Mouse (Mus musculus) heart, adult 2 months (tissue): ENCODE data around the gene Angptl2. TPM values are rescaled to one million over a fixed set of nuclear protein-coding genes. Genes with fewer than 3 reads are reported as not detected.

Experiments used
- DNase-seq, 2 experiments: peaks; one replicate each; pipeline ENCODE4 v3.0.0; 2021
- H3K27ac ChIP-seq: fragments of 200-600 bp; 2 replicates; pipeline ENCODE4 v1.8.1; 2022
- H3K27me3 ChIP-seq: fragments of 200-500 bp; 2 replicates; pipeline ENCODE4 v1.6.1; 2012; ENCODE audit warnings: mild to moderate bottlenecking, low read length, inconsistent platforms, mixed read lengths; ENCODE audit not compliant: control insufficient read depth, insufficient read depth
- H3K36me3 ChIP-seq: fragments of 200-500 bp; 2 replicates; pipeline ENCODE4 v1.6.1; 2012; ENCODE audit warnings: low read length, inconsistent platforms; ENCODE audit not compliant: control insufficient read depth, insufficient read depth
- H3K4me1 ChIP-seq: fragments of 200-500 bp; 2 replicates; pipeline ENCODE4 v1.6.1; 2011; ENCODE audit warnings: low read length; ENCODE audit not compliant: control insufficient read depth, insufficient read depth
- H3K4me3 ChIP-seq: fragments of 200-600 bp; 2 replicates; pipeline ENCODE4 v1.8.1; 2022
- H3K79me2 ChIP-seq: fragments of 200-500 bp; replicated peaks from 2 replicates; pipeline ENCODE4 v1.6.1; 2012; ENCODE audit warnings: mild to moderate bottlenecking, inconsistent platforms, low read length, moderate library complexity, mixed read lengths; ENCODE audit not compliant: control insufficient read depth, insufficient read depth
- H3K9ac ChIP-seq: fragments of 200-500 bp; 2 replicates; pipeline ENCODE4 v1.6.1; 2012; ENCODE audit warnings: low read depth, mild to moderate bottlenecking, control low read depth, inconsistent platforms, low read length, mixed read lengths
- CTCF ChIP-seq: fragments of 200-600 bp; IDR thresholded peaks from 2 replicates; pipeline ENCODE4 v1.8.1; 2022; ENCODE audit warnings: antibody characterized with exemption, mild to moderate bottlenecking, moderate library complexity
- EP300 ChIP-seq: fragments of 200-500 bp; IDR thresholded peaks from 2 replicates; pipeline ENCODE4 v1.6.1; 2011; ENCODE audit warnings: low read depth, low read length, control low read depth; ENCODE audit not compliant: insufficient read depth
- POLR2A ChIP-seq: fragments of 200-500 bp; IDR thresholded peaks from 2 replicates; pipeline ENCODE4 v1.6.1; 2011; ENCODE audit warnings: mild to moderate bottlenecking, low read depth, low read length, control low read depth; ENCODE audit not compliant: insufficient read depth
- WGBS: fragments of 180-500 bp; shearing (Covaris S2); methylation state at CpG from one replicate; pipeline ENCODE4 v1.1.7; 2018; 5-methylcytosine and 5-hydroxymethylcytosine counted together
- intact Hi-C: fragments of 180-260 bp; cut with DNase I; formaldehyde crosslinking; loops from one replicate; pipeline ENCODE4 v1.15.1; 2025
- polyA plus RNA-seq: library from polyadenylated mRNA; depleted of rRNA; stranded (reverse); fragments of >200 nt; gene quantifications from 2 replicates; pipeline ENCODE4 v1.2.3, GENCODE M21; 2012
- total RNA-seq, 2 experiments: library from RNA; stranded (reverse); gene quantifications; 2 replicates each; pipeline ENCODE4 v1.2.3; 2021

The Angptl2 gene
- total and polyA plus RNA-seq, 3 experiments = 45.3 to 91.4 (median 46.2) TPM

- intact Hi-C loops = no loop called here
- DNase-seq = peak in 1 of 2 experiments; percentile 40
- TF ChIP-seq EP300 (peak; percentile 73), POLR2A (no peak), CTCF (peak; percentile 61)
- H3K27ac ChIP-seq = peak overlapping the region; percentile 5; the same call in 1 of the 2 replicates
- H3K4me3 ChIP-seq = no peak overlapping the region
- no peaks in the 10 kb centered on the region for H3K79me2 ChIP-seq
- no peaks in the 10 kb centered on the region for H3K36me3 ChIP-seq
- H3K4me1 ChIP-seq = peaks cover 14% of the 10 kb centered on the region
- 74% methylated on average over 4 of the region's 4 CpGs for WGBS
- no peak overlapping the region for H3K9ac ChIP-seq
- H3K27me3 ChIP-seq = no peaks in the 10 kb centered on the region
Observed at GRCm38 (mm10) chr2:33234848-33235247, 19.0 kb downstream of the Angptl2 start.

- no peak overlapping the region for H3K4me3 ChIP-seq
- peaks cover 6% of the 10 kb centered on the region for H3K4me1 ChIP-seq
- intact Hi-C loops = no loop called here
- no peak overlapping the region for H3K27ac ChIP-seq
- no peak for DNase-seq
- H3K79me2 ChIP-seq = no peaks in the 10 kb centered on the region
- TF ChIP-seq CTCF (no peak), POLR2A (no peak), EP300 (no peak)
- H3K36me3 ChIP-seq = no peaks in the 10 kb centered on the region
- H3K27me3 ChIP-seq = no peaks in the 10 kb centered on the region
- H3K9ac ChIP-seq = no peak overlapping the region
- WGBS = 82% methylated on average over 6 of the region's 6 CpGs
Observed at GRCm38 (mm10) chr2:33237581-33237980, 21.7 kb downstream of the Angptl2 start.

- Histone ChIP-seq H3K27ac (peak overlapping the region; percentile 38; the same call in 1 of the 2 replicates), H3K4me3 (no peak overlapping the region), H3K4me1 (peaks cover 8% of the 10 kb centered on the region), H3K36me3 (no peaks in the 10 kb centered on the region), H3K79me2 (no peaks in the 10 kb centered on the region), H3K9ac (no peak overlapping the region), H3K27me3 (no peaks in the 10 kb centered on the region)
- TF ChIP-seq CTCF (no peak), POLR2A (no peak), EP300 (no peak)
- DNase-seq = no peak
- WGBS = 65% methylated on average over 6 of the region's 6 CpGs
- intact Hi-C loops = no loop called here
Observed at GRCm38 (mm10) chr2:33244880-33245279, 29.0 kb downstream of the Angptl2 start.

- intact Hi-C loops = no loop called here
- no peak overlapping the region for H3K4me3 ChIP-seq
- peak overlapping the region; percentile 38 for H3K27ac ChIP-seq
Observed at GRCm38 (mm10) chr2:33245350-33245749, 29.5 kb downstream of the Angptl2 start.

GRCm38 (mm10) chr2:33246841-33247240, 31.0 kb downstream of the Angptl2 start:
- intact Hi-C loops = no loop called here
- Histone ChIP-seq H3K27ac (peak overlapping the region; percentile 31; the same call in 1 of the 2 replicates), H3K4me1 (peaks cover 7% of the 10 kb centered on the region), H3K79me2 (no peaks in the 10 kb centered on the region), H3K36me3 (no peaks in the 10 kb centered on the region), H3K9ac (no peak overlapping the region), H3K4me3 (no peak overlapping the region), H3K27me3 (no peaks in the 10 kb centered on the region)
- 56% methylated on average over 5 of the region's 5 CpGs for WGBS
- no peak for DNase-seq
- TF ChIP-seq POLR2A (no peak), EP300 (no peak), CTCF (no peak)

More at GRCm38 (mm10) chr2:33245350-33245749, 29.5 kb downstream of the Angptl2 start:
- Histone ChIP-seq H3K9ac (no peak overlapping the region), H3K4me1 (peaks cover 8% of the 10 kb centered on the region), H3K27me3 (no peaks in the 10 kb centered on the region), H3K79me2 (no peaks in the 10 kb centered on the region), H3K36me3 (no peaks in the 10 kb centered on the region)
- no peak for DNase-seq
- 0 out of 2 replicates have a peak, but pooled peaks have one; percentile 10 for TF ChIP-seq CTCF
- TF ChIP-seq EP300 = no peak

- intact Hi-C loops = no loop called here
- H3K27me3 ChIP-seq = no peaks in the 10 kb centered on the region
- DNase-seq = no peak
- H3K79me2 ChIP-seq = no peaks in the 10 kb centered on the region
- peaks cover 10% of the 10 kb centered on the region for H3K4me1 ChIP-seq
- TF ChIP-seq CTCF (no peak), POLR2A (no peak), EP300 (no peak)
- H3K36me3 ChIP-seq = no peaks in the 10 kb centered on the region
- no peak overlapping the region for H3K9ac ChIP-seq
- H3K4me3 ChIP-seq = no peak overlapping the region
- H3K27ac ChIP-seq = no peak overlapping the region
- 93% methylated on average over 7 of the region's 7 CpGs for WGBS
Observed at GRCm38 (mm10) chr2:33248549-33248948, 32.7 kb downstream of the Angptl2 start.
